Mouse (Mus musculus): ENCODE results near the gene Ccdc113.
A peak's percentile ranks its signal among the peaks of the same experiment; 100 is the strongest.

The Ccdc113 gene

GRCm38 (mm10) chr8:95539487-95539886 is 5.6 kb downstream of the Ccdc113 start:
- DNase-seq (ENCODE audit: low read depth, low spot score) = no peak

- DNase-seq (ENCODE audit: low read depth, low spot score) = no peak
Measured at GRCm38 (mm10) chr8:95542191-95542590, 8.3 kb downstream of the Ccdc113 start.

- no peak for DNase-seq (ENCODE audit: low read depth, low spot score)
Measured at GRCm38 (mm10) chr8:95543065-95543464, 9.2 kb downstream of the Ccdc113 start.

- no peak for DNase-seq (ENCODE audit: low read depth, low spot score)
Measured at GRCm38 (mm10) chr8:95545815-95546214, 11.9 kb downstream of the Ccdc113 start.

DNA sequence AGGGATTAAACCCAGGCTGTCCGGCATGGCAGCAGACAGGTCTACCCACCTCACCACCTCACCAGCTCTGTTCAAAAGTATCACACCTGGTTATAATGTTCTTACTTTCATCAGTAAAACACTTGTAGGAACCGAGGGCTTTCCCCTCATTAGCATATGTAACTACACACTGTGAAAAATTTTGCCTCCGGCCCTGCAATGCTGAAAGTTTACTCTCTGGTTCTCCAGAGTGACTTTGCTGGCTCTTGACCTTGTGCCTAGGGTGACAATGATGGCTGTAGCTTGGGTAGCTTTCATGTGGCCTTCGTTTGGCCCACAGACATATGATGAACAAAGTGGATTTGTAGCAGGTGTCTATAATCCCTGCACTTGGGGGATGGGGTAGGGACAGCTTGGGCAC is 13.1 kb downstream of the Ccdc113 start:
- DNase-seq (ENCODE audit: low read depth, low spot score) = no peak

- no peak for DNase-seq (ENCODE audit: low read depth, low spot score)
Measured at GRCm38 (mm10) chr8:95547931-95548330, 14.0 kb downstream of the Ccdc113 start.

- DNase-seq (ENCODE audit: low read depth, low spot score) = no peak
Measured at GRCm38 (mm10) chr8:95549871-95550829, 16.3 kb downstream of the Ccdc113 start.

- no peak for DNase-seq (ENCODE audit: low read depth, low spot score)
Measured at GRCm38 (mm10) chr8:95551577-95551976, 17.7 kb downstream of the Ccdc113 start.

GRCm38 (mm10) chr8:95555963-95556362 is 22.1 kb downstream of the Ccdc113 start:
- DNase-seq (ENCODE audit: low read depth, low spot score) = no peak

- DNase-seq (ENCODE audit: low read depth, low spot score) = no peak
Measured at GRCm38 (mm10) chr8:95566217-95566616, 32.3 kb downstream of the Ccdc113 start.

GRCm38 (mm10) chr8:95566809-95567208 is 32.9 kb downstream of the Ccdc113 start:
- DNase-seq (ENCODE audit: low read depth, low spot score) = peak; percentile 8

- no peak for DNase-seq (ENCODE audit: low read depth, low spot score)
Measured at GRCm38 (mm10) chr8:95573146-95573545, 39.3 kb downstream of the Ccdc113 start.

GRCm38 (mm10) chr8:95576240-95576639 is 42.4 kb downstream of the Ccdc113 start, which contains the start of gene Prss54:
Gene Prss54 (minus strand): TSS chr8:95576340.
- no peak for DNase-seq (ENCODE audit: low read depth, low spot score)

GRCm38 (mm10) chr8:95587339-95587738 is 53.5 kb downstream of the Ccdc113 start:
- DNase-seq (ENCODE audit: low read depth, low spot score) = peak; percentile 77

GRCm38 (mm10) chr8:95589282-95589681 is 55.4 kb downstream of the Ccdc113 start:
- DNase-seq (ENCODE audit: low read depth, low spot score) = no peak

DNA sequence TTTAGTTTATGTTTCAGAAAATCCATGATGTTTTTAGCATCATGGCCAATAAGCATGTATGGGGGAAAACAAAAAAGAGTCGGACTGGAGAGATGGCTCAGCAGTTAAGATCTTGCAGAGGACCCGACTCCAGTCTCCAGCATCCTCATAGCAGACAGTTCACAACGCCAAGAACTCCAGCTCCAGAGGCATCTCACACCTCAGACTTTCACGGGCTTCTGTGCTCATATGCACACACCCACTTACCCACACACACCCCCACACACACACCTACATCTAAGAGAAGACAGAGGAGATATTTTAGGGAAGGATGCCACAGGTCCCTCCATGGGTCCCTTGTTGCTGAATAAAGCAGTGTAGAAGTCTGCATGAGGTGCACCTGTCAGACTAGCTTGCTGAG is 56.7 kb downstream of the Ccdc113 start:
- no peak for DNase-seq (ENCODE audit: low read depth, low spot score)

DNA sequence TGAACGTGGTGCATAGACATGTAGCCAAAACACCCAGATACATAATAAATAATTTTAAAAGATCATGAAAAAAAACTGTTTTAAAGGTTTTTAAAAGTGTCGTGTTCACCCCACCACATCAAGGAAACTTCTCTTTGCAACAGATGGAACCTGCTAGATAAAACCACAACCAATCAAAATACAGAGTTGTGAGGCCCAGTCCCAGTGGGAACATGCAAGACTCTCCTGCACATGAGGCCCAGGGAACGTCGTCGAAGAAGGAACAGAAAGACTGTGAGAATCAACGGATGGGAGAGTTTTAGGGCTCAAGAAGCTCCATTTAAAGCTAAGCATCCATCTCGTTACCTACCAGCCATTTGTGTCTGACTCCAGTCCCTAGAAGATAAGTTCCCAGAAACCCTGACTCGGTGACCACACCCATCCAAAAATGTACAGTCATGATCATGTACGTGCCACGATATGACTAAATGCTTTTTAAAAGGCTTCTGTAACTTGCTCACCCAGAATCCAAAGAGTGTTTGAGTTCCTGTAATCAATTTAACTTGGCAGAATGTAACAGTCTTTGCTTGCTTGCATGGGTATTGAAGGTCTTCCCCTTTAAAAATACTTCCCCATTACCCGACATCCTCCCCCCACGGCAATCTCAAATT is 58.4 kb downstream of the Ccdc113 start:
- DNase-seq (ENCODE audit: low read depth, low spot score) = no peak

DNA sequence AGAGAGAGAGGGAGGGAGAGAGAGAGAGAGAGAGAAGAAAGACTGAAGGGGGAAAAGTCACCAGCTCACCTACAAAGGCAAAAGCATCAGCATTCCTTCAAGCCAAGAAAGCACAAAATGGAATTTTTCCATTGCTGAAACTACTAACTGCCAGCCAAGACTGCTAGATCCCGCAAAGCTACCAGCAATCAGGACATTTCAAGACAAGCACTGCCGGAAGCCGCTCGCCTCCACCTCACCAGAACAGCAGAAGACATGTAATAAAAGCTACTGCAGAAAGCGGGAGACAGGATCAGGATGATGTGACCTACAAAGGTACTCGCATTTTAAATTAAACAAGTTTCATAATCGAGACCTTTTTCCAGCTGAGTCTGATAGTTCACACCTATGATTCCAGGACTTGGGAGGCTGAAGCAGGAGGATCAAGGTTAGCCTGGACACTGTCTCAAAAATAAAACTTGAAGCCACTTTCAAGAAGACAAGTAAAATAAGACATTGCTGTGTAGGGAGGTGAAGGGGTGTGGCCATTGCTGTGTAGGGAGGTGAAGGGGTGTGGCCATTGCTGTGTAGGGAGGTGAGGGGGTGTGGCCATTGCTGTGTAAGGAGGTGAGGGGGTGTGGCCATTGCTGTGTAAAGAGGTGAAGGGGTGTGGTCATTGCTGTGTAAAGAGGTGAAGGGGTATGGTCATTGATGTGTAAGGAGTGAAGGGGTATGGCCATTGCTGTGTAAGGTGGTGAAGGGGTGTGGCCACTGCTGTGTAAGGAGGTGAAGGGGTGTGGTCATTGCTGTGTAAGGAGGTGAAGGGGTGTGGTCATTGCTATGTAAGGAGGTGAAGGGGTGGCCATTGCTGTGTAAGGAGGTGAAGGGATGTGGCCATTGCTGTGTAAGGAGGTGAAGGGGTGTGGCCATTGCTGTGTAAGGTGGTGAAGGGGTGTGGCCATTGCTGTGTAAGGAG is 59.8 kb downstream of the Ccdc113 start:
- DNase-seq (ENCODE audit: low read depth, low spot score) = no peak

- DNase-seq (ENCODE audit: low read depth, low spot score) = no peak
Measured at GRCm38 (mm10) chr8:95595131-95595530, 61.2 kb downstream of the Ccdc113 start.

- no peak for DNase-seq (ENCODE audit: low read depth, low spot score)
Measured at GRCm38 (mm10) chr8:95596841-95597241, 63.0 kb downstream of the Ccdc113 start.

DNA sequence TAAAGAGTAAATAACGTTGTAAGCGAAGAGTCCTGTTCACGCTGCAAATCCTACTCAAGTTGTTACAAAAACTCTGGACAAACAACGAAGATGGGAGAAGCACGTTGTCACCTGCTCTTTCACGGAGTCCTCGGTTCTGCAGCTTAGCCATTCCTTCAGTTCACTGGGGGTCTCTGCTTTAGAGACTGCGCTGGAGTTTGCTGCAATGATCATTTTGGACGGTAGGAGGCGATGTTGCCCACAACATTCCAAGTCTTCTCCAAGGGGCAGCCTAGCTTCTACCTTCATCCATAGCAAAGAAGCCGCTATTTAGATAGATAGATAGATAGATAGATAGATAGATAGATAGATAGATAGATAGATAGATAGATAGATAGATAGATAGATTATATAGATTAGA is 66.0 kb downstream of the Ccdc113 start:
- no peak for DNase-seq (ENCODE audit: low read depth, low spot score)

DNA sequence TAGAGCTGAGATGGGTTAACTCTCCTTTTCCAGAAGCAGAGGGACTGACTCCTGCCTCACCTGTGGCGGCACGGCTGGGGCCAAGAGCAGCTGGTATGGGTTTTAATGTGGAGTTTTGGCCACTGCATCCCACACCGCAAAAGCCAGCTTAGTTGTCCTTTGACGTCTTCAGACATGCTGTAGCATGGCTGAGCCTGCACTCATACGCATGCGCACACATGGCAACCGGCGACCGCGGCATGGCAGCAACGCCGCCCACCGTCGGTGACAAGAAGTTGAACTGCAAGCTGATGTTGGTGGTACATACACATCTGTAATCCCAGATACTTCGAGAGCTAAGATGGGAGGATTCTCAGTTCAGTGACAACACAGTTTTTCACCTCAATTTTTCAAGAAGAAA is 67.4 kb downstream of the Ccdc113 start:
- no peak for DNase-seq (ENCODE audit: low read depth, low spot score)
